ENCODE assay signal across 8 mouse cellular contexts in the genomic region with DNA sequence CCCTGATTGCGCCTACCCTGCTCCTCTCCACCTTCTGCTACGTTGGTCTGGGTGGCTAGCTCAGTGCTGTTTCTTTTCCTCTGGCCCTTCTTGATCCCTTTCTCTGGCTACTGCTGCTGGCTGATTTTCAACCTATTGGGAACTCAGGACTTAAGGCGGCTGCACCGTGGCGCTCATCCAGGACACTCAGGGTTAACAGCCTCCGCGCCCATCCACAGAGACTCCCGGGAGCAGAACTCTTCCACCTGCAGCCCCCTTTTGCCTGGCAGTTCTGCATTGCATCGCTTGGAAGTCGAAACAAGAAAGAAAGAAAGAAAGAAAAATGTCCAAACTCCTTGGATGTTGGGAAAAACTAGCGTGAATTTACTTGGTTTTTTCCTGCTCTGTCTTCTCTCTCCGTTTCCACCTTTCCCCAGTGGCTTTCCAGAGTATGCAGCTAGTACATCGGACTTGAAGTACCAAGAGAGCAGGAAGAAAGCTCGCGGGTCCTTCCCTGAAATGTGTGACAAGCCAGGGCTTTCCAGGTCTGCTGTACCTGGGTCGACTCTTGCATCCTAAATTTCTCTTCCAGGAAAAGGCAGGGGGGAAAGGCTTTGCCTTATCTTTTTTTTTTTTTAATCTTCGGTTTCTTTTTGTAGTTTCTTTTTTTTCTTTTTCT.
DNase-seq lines count a peak whose midpoint lies in the region; ATAC-seq and TF ChIP-seq lines count a peak whose summit lies in the region.

No protein-coding gene starts in this region.

- 0 out of 2 replicates have a peak, but pooled peaks cover 7% of the 10 kb centered on the region for H3K4me1 ChIP-seq in limb, embryonic 14.5 days (ENCODE audit: control insufficient read depth, insufficient read depth, low read length)
- H3K4me1 ChIP-seq in stomach, embryonic 16.5 days (ENCODE audit: control insufficient read depth, insufficient read depth, low read length) = peaks cover 10% of the 10 kb centered on the region; the same call in 1 of the 2 replicates

- H3K27ac ChIP-seq in limb, embryonic 14.5 days (replicated peaks; ENCODE audit: low read depth, low read length) = no peak overlapping the region
- no peak overlapping the region for H3K27ac ChIP-seq in stomach, embryonic 16.5 days (ENCODE audit: low read length)

- H3K9ac ChIP-seq in limb, embryonic 14.5 days (ENCODE audit: low read depth, low read length, severe bottlenecking) = peak overlapping the region; percentile 34
- H3K9ac ChIP-seq in stomach, embryonic 16.5 days (ENCODE audit: low read length) = peak overlapping the region; percentile 62; the same call in 1 of the 2 replicates

- 0 out of 2 replicates have a peak, but pooled peaks cover 2% of the 10 kb centered on the region for H3K9me3 ChIP-seq in limb, embryonic 14.5 days (ENCODE audit: control insufficient read depth, low read length)
- no peaks in the 10 kb centered on the region for H3K9me3 ChIP-seq in stomach, embryonic 16.5 days (replicated peaks; ENCODE audit: control insufficient read depth, low read length)

- H3K27me3 ChIP-seq in limb, embryonic 14.5 days (ENCODE audit: control insufficient read depth, insufficient read depth, low read length) = peaks cover 8% of the 10 kb centered on the region; the same call in 1 of the 2 replicates
- H3K27me3 ChIP-seq in stomach, embryonic 16.5 days (ENCODE audit: control insufficient read depth, insufficient read depth, low read length) = 0 out of 2 replicates have a peak, but pooled peaks cover 3% of the 10 kb centered on the region

- H3K4me3 ChIP-seq in limb, embryonic 14.5 days (replicated peaks; ENCODE audit: low read length) = peak overlapping the region; percentile 41
- H3K4me3 ChIP-seq in stomach, embryonic 16.5 days (replicated peaks; ENCODE audit: low read length) = peak overlapping the region; percentile 59

- H3K4me2 ChIP-seq in limb, embryonic 14.5 days (replicated peaks; ENCODE audit: low read depth, low read length, severe bottlenecking) = peak overlapping the region; percentile 73
- H3K4me2 ChIP-seq in stomach, embryonic 16.5 days (ENCODE audit: low read depth, low read length) = peak overlapping the region; percentile 75

- peak; percentile 19 for ATAC-seq in frontal cortex, adult (ENCODE audit: low TSS enrichment)
- peak; percentile 36 for ATAC-seq in limb, embryonic 14.5 days (ENCODE audit: low FRiP score, low read depth)
- ATAC-seq in stomach, embryonic 16.5 days (ENCODE audit: insufficient read depth, low FRiP score) = 0 out of 2 replicates have a peak, but pooled peaks have one; percentile 34
- no peak for ATAC-seq in megakaryocyte-erythroid progenitor cell, adult 5-6 weeks (replicated peaks; ENCODE audit: low FRiP score, low TSS enrichment, poor library complexity, severe bottlenecking)

- no peaks in the 10 kb centered on the region for H3K36me3 ChIP-seq in limb, embryonic 14.5 days (ENCODE audit: control insufficient read depth, insufficient read depth, low read length)
- no peaks in the 10 kb centered on the region for H3K36me3 ChIP-seq in stomach, embryonic 16.5 days (ENCODE audit: control insufficient read depth, insufficient read depth, low read length)

- no peak for DNase-seq in frontal cortex, postnatal 25 days (ENCODE audit: low spot score in 2 of 2)
- peak; percentile 13 for DNase-seq in right cerebral cortex, postnatal 14 days
- no peak for DNase-seq in right cerebral cortex, postnatal 25 days
- DNase-seq in limb, embryonic 14.5 days (ENCODE audit: low spot score) = no peak
- no peak for DNase-seq in MN1 (ENCODE audit: low spot score)

- 2% methylated on average over 17 of the region's 17 CpGs for WGBS in limb, embryonic 14.5 days
- WGBS in stomach, embryonic 16.5 days = under 1% methylated on average over 17 of the region's 17 CpGs

- TF ChIP-seq POLR2A in limb, embryonic 14.5 days (IDR thresholded peaks at IDR 0.05; ENCODE audit: borderline replicate concordance, extremely low read depth, insufficient read depth, insufficient read length) = no peak
